Mouse (Mus musculus) limb, embryonic 10.5 days (tissue): ENCODE results near the gene Jmjd8. TPM values are rescaled to one million over a fixed set of nuclear protein-coding genes. Genes with fewer than 3 reads are reported as not detected.
"Not testable (repeated sequence)": the region's sequence is repeated elsewhere in the genome, so short reads cannot be mapped to it uniquely, and the experiment has no call there.

Source experiments
- DNase-seq: peaks from one replicate; pipeline ENCODE4 v3.0.0-alpha.2; 2017; ENCODE audit warnings: low spot score
- H3K27ac ChIP-seq: fragments of 300-500 bp; sonication (generic); 2 replicates; pipeline ENCODE4 v1.5.1; 2016; ENCODE audit warnings: mild to moderate bottlenecking
- H3K27me3 ChIP-seq: fragments of 300-500 bp; sonication (generic); 2 replicates; pipeline ENCODE4 v1.6.1; 2016; ENCODE audit warnings: low read depth, mild to moderate bottlenecking; ENCODE audit not compliant: poor library complexity, severe bottlenecking
- H3K36me3 ChIP-seq: fragments of 300-500 bp; sonication (generic); 2 replicates; pipeline ENCODE4 v1.6.1; 2016; ENCODE audit warnings: mild to moderate bottlenecking, moderate library complexity
- H3K4me1 ChIP-seq: fragments of 300-500 bp; sonication (generic); 2 replicates; pipeline ENCODE4 v1.6.1; 2016
- H3K4me3 ChIP-seq: fragments of 300-500 bp; sonication (generic); 2 replicates; pipeline ENCODE4 v1.5.1; 2016; ENCODE audit warnings: mild to moderate bottlenecking, moderate library complexity
- H3K9me3 ChIP-seq: fragments of 300-500 bp; sonication (generic); replicated peaks from 2 replicates; pipeline ENCODE4 v1.6.1; 2016; ENCODE audit warnings: mild to moderate bottlenecking
- WGBS: fragments of 180-500 bp; shearing (Covaris S2); methylation state at CpG from one replicate; pipeline ENCODE4 v1.1.7; 2016; 5-methylcytosine and 5-hydroxymethylcytosine counted together
- polyA plus RNA-seq: library from polyadenylated mRNA; unstranded; fragments of >200 nt; fragmentation: Nextera tagmentation; extraction: Ambion mirVana; gene quantifications from 2 replicates; pipeline ENCODE4 v1.2.1, GENCODE M21; 2016

Gene Jmjd8
- polyA plus RNA-seq, 1 experiment from 2014 or later, result 54.9 TPM

DNA sequence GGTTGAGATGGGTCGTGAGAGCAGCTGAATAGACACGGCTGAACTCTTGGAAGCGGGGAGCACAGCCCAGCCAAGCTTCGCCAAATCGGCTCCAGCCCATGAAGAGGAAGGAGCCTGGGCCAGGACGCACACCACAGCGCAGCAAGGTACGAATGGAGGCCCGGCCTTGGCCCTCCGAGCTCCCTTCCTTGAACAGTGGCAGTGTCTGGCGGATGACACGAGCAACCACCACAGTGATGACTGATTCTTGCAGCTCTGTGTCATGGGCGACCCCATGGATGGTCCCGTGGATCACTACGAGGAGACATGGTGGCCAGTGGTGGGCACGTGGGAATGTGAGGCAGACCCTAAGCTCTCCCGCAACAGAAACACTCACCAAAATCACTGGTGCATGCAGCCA is 33.7 kb upstream of the Jmjd8 start:
- 87% methylated on average over 17 of the region's 17 CpGs for WGBS
- peaks cover 70% of the 10 kb centered on the region for H3K4me1 ChIP-seq
- peak overlapping the region; percentile 91 for H3K27ac ChIP-seq

DNA sequence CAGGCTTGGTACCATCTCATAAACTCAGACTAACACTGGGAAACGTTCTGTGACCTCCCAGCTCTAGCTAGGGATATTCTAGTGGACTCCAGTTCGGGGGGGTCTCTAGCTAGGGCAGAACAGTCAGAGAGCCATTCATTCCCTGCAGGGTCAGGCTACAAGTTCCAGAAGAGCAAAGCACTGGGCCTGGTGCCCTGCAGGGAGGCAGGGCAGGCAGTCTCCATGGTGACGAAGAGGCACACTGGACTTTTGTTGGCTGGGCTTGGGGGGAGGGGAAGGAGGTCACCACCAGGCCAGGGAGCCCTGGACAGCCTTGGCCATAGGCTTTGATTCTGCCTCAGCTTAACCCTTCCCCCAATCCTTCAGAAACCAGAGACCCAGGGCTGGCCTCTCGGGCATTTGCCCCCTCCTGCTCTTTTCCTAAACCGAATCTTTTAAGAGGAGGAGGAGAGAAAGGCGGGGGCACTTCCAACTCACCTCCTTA is 33.0 kb upstream of the Jmjd8 start, which contains the start of gene AC134908.4:
Gene AC134908.4 (minus strand): TSS at position 51 of the 484 bp plus-strand sequence.
- H3K27ac ChIP-seq, result peak within 1 kb of the TSS; percentile 91
- H3K4me1 ChIP-seq, result peaks cover 68% of the 10 kb centered on the region
- peaks cover 28% of the 10 kb centered on the region for H3K36me3 ChIP-seq
- H3K9me3 ChIP-seq, result no peaks in the 10 kb centered on the region
- no peaks in the 10 kb centered on the region for H3K27me3 ChIP-seq
- peak; percentile 77 for DNase-seq
- H3K4me3 ChIP-seq, result peak within 1 kb of the TSS; percentile 87
- WGBS, result 2% methylated on average over 6 of the region's 6 CpGs

More for the DNA sequence above, 33.7 kb upstream of the Jmjd8 start:
- DNase-seq, result no peak
- peak overlapping the region; percentile 87 for H3K4me3 ChIP-seq
- H3K27me3 ChIP-seq, result no peaks in the 10 kb centered on the region
- no peaks in the 10 kb centered on the region for H3K9me3 ChIP-seq
- peaks cover 30% of the 10 kb centered on the region for H3K36me3 ChIP-seq

DNA sequence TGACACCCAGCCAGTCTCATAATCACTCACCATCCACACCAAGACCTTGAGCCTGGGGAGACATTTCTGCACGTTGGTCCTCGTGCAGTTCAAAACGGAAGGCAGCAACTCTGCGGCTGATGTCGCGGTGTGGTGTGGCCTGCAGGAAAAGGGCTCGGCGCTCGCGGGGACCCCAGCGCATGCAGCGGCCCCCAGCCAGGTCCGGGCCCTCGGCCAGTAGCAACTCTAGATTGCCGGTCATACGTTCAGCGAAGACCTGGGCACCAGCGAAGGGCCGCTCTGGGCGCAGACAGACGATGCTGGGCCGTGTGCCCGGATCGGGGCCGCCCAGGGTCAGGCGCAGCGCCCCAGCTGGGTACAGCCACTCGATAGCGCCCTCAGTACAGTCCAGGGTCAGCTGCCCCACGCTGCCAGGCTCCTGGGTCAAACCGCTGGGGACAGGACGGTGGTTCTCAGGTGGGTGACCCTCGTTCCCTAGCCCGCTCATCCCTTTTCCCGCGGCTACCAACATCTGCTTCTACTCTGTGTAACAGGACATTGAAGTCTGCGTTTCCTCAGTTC is 32.4 kb upstream of the Jmjd8 start:
- H3K36me3 ChIP-seq, result peaks cover 27% of the 10 kb centered on the region
- peaks cover 62% of the 10 kb centered on the region for H3K4me1 ChIP-seq
- WGBS, result under 1% methylated on average over 37 of the region's 37 CpGs
- H3K9me3 ChIP-seq, result no peaks in the 10 kb centered on the region
- H3K27ac ChIP-seq, result peak overlapping the region; percentile 91
- peaks cover 2% of the 10 kb centered on the region; the same call in 1 of the 2 replicates for H3K27me3 ChIP-seq
- peak; percentile 61 for DNase-seq
- peak overlapping the region; percentile 87 for H3K4me3 ChIP-seq

- Histone ChIP-seq H3K9me3 (no peaks in the 10 kb centered on the region), H3K4me3 (peak within 1 kb of the TSS; percentile 87), H3K27me3 (peaks cover 8% of the 10 kb centered on the region), H3K27ac (peak within 1 kb of the TSS; percentile 91), H3K4me1 (peaks cover 55% of the 10 kb centered on the region), H3K36me3 (peaks cover 27% of the 10 kb centered on the region)
- peak; percentile 93 for DNase-seq
- under 1% methylated on average over 35 of the region's 35 CpGs for WGBS
Observed at GRCm38 (mm10) chr17:25796951-25797369, 31.7 kb upstream of the Jmjd8 start, which contains the start of gene Metrn. TSS of gene Metrn (minus strand) at chr17:25797136.

GRCm38 (mm10) chr17:25801029-25801428 is 27.6 kb upstream of the Jmjd8 start:
- WGBS, result 11% methylated on average over 6 of the region's 6 CpGs
- H3K9me3 ChIP-seq, result no peaks in the 10 kb centered on the region
- no peak overlapping the region for H3K27ac ChIP-seq
- peaks cover 32% of the 10 kb centered on the region for H3K27me3 ChIP-seq
- peak; percentile 63 for DNase-seq
- no peak overlapping the region for H3K4me3 ChIP-seq
- no peaks in the 10 kb centered on the region for H3K36me3 ChIP-seq
- H3K4me1 ChIP-seq, result peaks cover 25% of the 10 kb centered on the region

- no peaks in the 10 kb centered on the region for H3K36me3 ChIP-seq
- no peak overlapping the region for H3K4me3 ChIP-seq
- no peak overlapping the region for H3K27ac ChIP-seq
- no peak for DNase-seq
- no peaks in the 10 kb centered on the region for H3K9me3 ChIP-seq
- WGBS, result 15% methylated on average over 10 of the region's 10 CpGs
- peaks cover 42% of the 10 kb centered on the region for H3K27me3 ChIP-seq
- peaks cover 9% of the 10 kb centered on the region for H3K4me1 ChIP-seq
Observed at GRCm38 (mm10) chr17:25802825-25803517, 25.7 kb upstream of the Jmjd8 start.

DNA sequence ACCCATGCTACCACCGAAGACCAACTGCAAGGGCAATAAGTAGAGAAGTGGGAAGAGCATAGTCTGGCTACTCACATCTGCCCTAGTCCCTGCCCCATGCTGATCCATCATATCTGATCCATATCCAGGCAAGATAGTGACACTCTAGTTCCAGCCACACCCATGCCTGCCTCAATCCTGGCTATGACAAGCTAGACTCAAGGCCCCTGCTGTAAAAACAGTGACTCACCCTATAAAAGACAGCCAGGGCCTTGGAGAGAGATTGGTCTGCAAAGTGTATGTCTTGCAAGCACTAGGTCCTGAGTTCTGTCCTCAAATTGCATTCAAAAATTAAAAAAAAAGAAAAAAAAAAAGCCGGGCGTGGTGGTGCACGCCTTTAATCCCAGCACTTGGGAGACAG is 22.2 kb upstream of the Jmjd8 start:
- peaks cover 72% of the 10 kb centered on the region for H3K27me3 ChIP-seq
- no peak overlapping the region for H3K4me3 ChIP-seq
- DNase-seq, result no peak
- peaks cover 30% of the 10 kb centered on the region for H3K4me1 ChIP-seq
- 77% methylated on average over 4 of the region's 4 CpGs for WGBS
- H3K27ac ChIP-seq, result no peak overlapping the region
- H3K36me3 ChIP-seq, result no peaks in the 10 kb centered on the region
- H3K9me3 ChIP-seq, result no peaks in the 10 kb centered on the region

DNA sequence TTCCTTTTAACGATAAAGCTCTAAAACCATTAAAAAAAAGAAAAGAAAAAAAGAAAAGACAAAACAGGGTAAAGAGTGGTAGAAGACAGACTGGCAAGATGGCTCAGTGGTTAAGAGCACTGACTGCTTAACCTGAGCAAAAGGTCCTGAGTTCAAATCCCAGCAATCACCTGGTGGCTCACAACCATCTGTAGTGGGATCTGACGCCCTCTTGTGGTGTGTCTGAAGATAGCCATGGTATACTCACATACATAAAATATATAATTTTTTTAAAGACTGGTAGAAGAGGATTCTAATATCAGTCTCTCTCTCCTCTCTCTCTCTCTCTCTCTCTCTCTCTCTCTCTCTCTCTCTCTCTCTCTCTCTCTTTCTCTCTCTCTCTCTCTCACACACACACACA is 21.2 kb upstream of the Jmjd8 start:
- not testable (repeated sequence) for H3K27ac ChIP-seq, H3K9me3 ChIP-seq, H3K4me3 ChIP-seq, DNase-seq, H3K36me3 ChIP-seq
- WGBS, result 48% methylated on average over 2 of the region's 2 CpGs
- Histone ChIP-seq H3K4me1 (peaks cover 30% of the 10 kb centered on the region), H3K27me3 (peaks cover 74% of the 10 kb centered on the region)

- H3K27ac ChIP-seq, result peak overlapping the region; percentile 70; the same call in 1 of the 2 replicates
- no peaks in the 10 kb centered on the region for H3K36me3 ChIP-seq
- WGBS, result 48% methylated on average over 5 of the region's 5 CpGs
- peaks cover 74% of the 10 kb centered on the region for H3K27me3 ChIP-seq
- H3K9me3 ChIP-seq, result no peaks in the 10 kb centered on the region
- H3K4me1 ChIP-seq, result peaks cover 25% of the 10 kb centered on the region
- DNase-seq, result no peak
- H3K4me3 ChIP-seq, result peak overlapping the region; percentile 77
Observed at GRCm38 (mm10) chr17:25808028-25808427, 20.6 kb upstream of the Jmjd8 start.

DNA sequence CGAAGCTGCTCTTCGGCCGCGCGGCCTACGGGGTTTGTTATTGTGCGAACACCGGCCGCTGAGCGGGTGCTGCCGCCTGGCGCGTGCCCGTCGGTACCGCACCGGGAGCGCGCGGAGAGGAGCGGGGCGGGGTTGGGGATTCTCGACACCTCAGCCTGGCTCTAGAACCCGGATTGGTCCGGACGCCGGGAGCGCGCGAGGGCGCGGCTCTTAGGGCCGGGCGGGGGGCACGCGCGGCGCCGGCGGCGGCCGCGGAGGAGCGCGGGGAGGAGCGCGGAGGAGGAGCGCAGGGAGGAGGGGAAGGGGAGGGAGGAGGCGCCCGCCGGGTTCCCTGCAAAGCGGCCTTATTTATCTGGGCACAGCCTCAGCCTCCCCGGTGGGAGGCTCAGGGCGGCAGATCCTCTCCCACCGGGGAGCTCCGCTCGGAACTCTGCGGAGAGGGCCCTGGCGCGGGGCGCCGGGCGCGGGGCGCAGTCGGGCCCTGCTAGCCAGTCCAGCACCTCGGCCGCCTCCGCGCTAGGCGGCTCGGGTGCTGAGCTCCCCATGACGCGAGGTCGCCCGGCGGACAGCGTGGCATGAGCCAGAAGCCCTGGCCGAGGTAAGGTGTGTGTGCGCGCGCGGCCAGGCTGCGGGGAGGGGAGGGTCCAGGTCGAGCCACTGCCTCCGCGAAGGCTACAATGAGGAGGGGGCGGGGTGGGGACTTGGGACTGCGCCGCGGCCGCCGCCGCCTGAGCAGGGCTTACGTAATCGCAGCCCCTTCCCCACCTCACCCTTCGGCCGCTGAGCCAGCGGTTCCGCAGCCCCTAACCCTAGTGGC is 19.7 kb upstream of the Jmjd8 start, which contains the start of gene Fbxl16:
Gene Fbxl16 (plus strand): TSS at position 297 of the 817 bp plus-strand sequence.
- peak within 1 kb of the TSS; percentile 70 for H3K27ac ChIP-seq
- no peaks in the 10 kb centered on the region for H3K36me3 ChIP-seq
- peak; percentile 78 for DNase-seq
- H3K4me1 ChIP-seq, result peaks cover 26% of the 10 kb centered on the region
- H3K9me3 ChIP-seq, result no peaks in the 10 kb centered on the region
- H3K27me3 ChIP-seq, result peaks cover 72% of the 10 kb centered on the region
- H3K4me3 ChIP-seq, result peak within 1 kb of the TSS; percentile 77
- under 1% methylated on average over 93 of the region's 100 CpGs for WGBS

GRCm38 (mm10) chr17:25809606-25810340 is 18.9 kb upstream of the Jmjd8 start:
- Histone ChIP-seq H3K4me1 (peaks cover 26% of the 10 kb centered on the region), H3K36me3 (no peaks in the 10 kb centered on the region), H3K27ac (peak overlapping the region; percentile 70), H3K9me3 (no peaks in the 10 kb centered on the region), H3K27me3 (peaks cover 76% of the 10 kb centered on the region), H3K4me3 (peak overlapping the region; percentile 77)
- WGBS, result 10% methylated on average over 25 of the region's 25 CpGs
- no peak for DNase-seq

GRCm38 (mm10) chr17:25810890-25811289 is 17.8 kb upstream of the Jmjd8 start:
- Histone ChIP-seq H3K4me1 (peaks cover 26% of the 10 kb centered on the region), H3K4me3 (no peak overlapping the region), H3K9me3 (no peaks in the 10 kb centered on the region), H3K36me3 (no peaks in the 10 kb centered on the region), H3K27me3 (peaks cover 83% of the 10 kb centered on the region), H3K27ac (no peak overlapping the region)
- no peak for DNase-seq
- WGBS, result 72% methylated on average over 4 of the region's 4 CpGs
